Mouse (Mus musculus) forebrain, embryonic 14.5 days (tissue): Measurements from ENCODE around the gene Ccser1. TPM values are rescaled to one million over a fixed set of nuclear protein-coding genes. Genes with fewer than 3 reads are reported as not detected.

Experiments used
- ATAC-seq: fragments of 200-750 bp; cut with Nextera tagmentation; 2 replicates; pipeline ENCODE4 v1.8.0; 2017; ENCODE audit warnings: mild to moderate bottlenecking, moderate library complexity
- DNase-seq: peaks from one replicate; pipeline ENCODE4 v3.0.0-alpha.2; 2015; ENCODE audit warnings: low spot score
- H3K27ac ChIP-seq: fragments of 300-500 bp; sonication (generic); 2 replicates; pipeline ENCODE4 v1.5.1; 2014; ENCODE audit warnings: low read depth, mild to moderate bottlenecking, control low read depth, low read length, moderate library complexity
- H3K27me3 ChIP-seq: fragments of 300-500 bp; sonication (generic); replicated peaks from 2 replicates; pipeline ENCODE4 v1.6.1; 2014; ENCODE audit warnings: low read length, control low read depth, mixed read lengths; ENCODE audit not compliant: control insufficient read depth, insufficient read depth
- H3K36me3 ChIP-seq: fragments of 300-500 bp; sonication (generic); 2 replicates; pipeline ENCODE4 v1.6.1; 2014; ENCODE audit warnings: low read length, control low read depth; ENCODE audit not compliant: control insufficient read depth, insufficient read depth
- H3K4me1 ChIP-seq: fragments of 300-500 bp; sonication (generic); 2 replicates; pipeline ENCODE4 v1.6.1; 2014; ENCODE audit warnings: antibody characterized with exemption, low read length, control low read depth; ENCODE audit not compliant: control insufficient read depth, insufficient read depth
- H3K4me2 ChIP-seq: fragments of 300-500 bp; sonication (generic); 2 replicates; pipeline ENCODE4 v1.6.1; 2014; ENCODE audit warnings: mild to moderate bottlenecking, control low read depth, low read length
- H3K4me3 ChIP-seq: fragments of 300-500 bp; sonication (generic); 2 replicates; pipeline ENCODE4 v1.5.1; 2014; ENCODE audit warnings: low read depth, low read length, control low read depth
- H3K9ac ChIP-seq: fragments of 300-500 bp; sonication (generic); 2 replicates; pipeline ENCODE4 v1.6.1; 2014; ENCODE audit warnings: mild to moderate bottlenecking, low read length, control low read depth, moderate library complexity
- H3K9me3 ChIP-seq: fragments of 300-500 bp; sonication (generic); replicated peaks from 2 replicates; pipeline ENCODE4 v1.6.1; 2016; ENCODE audit warnings: low read length, control low read depth, mixed read lengths; ENCODE audit not compliant: control insufficient read depth
- WGBS: fragments of 180-500 bp; shearing (Covaris S2); extraction: QIAGEN DNeasy Blood & Tissue Kit; methylation state at CpG from one replicate; pipeline ENCODE4 v1.1.7; 2014; 5-methylcytosine and 5-hydroxymethylcytosine counted together
- polyA plus RNA-seq: library from polyadenylated mRNA; unstranded; fragments of >200 nt; fragmentation: Nextera tagmentation; extraction: Ambion mirVana; gene quantifications from 2 replicates; pipeline ENCODE4 v1.2.1, GENCODE M21; 2014

Ccser1 gene
- polyA plus RNA-seq, 1 experiment from 2014 or later = 16.9 TPM

- DNase-seq (no peak), ATAC-seq (no peak)
- Histone ChIP-seq H3K9ac (no peak overlapping the region), H3K27me3 (no peaks in the 10 kb centered on the region), H3K4me3 (no peak overlapping the region), H3K4me1 (no peaks in the 10 kb centered on the region), H3K9me3 (no peaks in the 10 kb centered on the region), H3K36me3 (no peaks in the 10 kb centered on the region), H3K27ac (no peak overlapping the region), H3K4me2 (no peak overlapping the region)
- 31% methylated on average over 1 of the region's 1 CpGs for WGBS
Observed at GRCm38 (mm10) chr6:62221856-62222255, 1041.7 kb downstream of the Ccser1 start.

DNA sequence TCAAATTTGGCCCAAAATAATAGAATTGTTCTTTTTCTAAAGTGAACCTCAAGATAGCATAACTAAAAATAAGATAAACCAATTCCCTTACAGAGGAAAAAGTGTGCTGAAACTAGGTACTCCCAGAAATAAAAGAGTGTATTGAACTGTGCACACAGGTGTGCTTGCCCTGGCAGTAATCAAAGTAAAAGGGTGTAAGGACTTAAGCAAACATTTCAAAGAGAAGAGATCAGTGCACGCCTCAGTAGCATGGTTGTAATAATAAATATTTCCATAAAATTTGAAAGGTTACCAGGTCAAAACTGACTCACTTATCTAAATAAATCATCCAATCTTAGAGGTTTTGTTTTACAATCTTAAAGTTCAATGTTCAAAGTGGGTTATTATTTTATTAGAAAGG is 1083.8 kb downstream of the Ccser1 start:
- 84% methylated on average over 1 of the region's 1 CpGs for WGBS
- Histone ChIP-seq H3K4me1 (no peaks in the 10 kb centered on the region), H3K36me3 (no peaks in the 10 kb centered on the region), H3K9ac (no peak overlapping the region), H3K27ac (no peak overlapping the region), H3K4me3 (no peak overlapping the region), H3K27me3 (no peaks in the 10 kb centered on the region), H3K4me2 (no peak overlapping the region), H3K9me3 (no peaks in the 10 kb centered on the region)
- DNase-seq (no peak), ATAC-seq (no peak)

DNA sequence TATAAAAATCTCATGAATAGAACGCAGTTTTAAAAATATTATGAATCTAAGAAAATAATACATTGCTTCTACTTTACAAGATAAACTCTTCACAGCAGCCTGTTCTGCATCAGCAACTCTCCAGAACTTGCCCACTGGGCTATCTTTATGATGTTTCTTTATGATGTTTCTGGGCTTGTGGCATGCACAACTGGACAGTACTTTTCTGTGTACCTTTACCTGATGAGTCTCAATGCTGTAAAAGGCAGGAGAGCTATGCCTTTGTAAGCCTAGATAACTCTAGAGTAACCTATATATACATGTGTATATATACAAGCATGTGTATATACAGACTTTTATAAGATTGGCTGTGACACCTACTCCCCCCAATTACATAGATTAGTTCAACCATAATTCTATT is 1084.4 kb downstream of the Ccser1 start:
- no peaks in the 10 kb centered on the region for H3K36me3 ChIP-seq
- DNase-seq (no peak), ATAC-seq (no peak)
- H3K9me3 ChIP-seq = no peaks in the 10 kb centered on the region
- H3K4me3 ChIP-seq = no peak overlapping the region
- no peak overlapping the region for H3K9ac ChIP-seq
- H3K4me2 ChIP-seq = no peak overlapping the region
- WGBS = 100% methylated on average over 1 of the region's 1 CpGs
- H3K4me1 ChIP-seq = no peaks in the 10 kb centered on the region
- H3K27ac ChIP-seq = no peak overlapping the region
- no peaks in the 10 kb centered on the region for H3K27me3 ChIP-seq

DNA sequence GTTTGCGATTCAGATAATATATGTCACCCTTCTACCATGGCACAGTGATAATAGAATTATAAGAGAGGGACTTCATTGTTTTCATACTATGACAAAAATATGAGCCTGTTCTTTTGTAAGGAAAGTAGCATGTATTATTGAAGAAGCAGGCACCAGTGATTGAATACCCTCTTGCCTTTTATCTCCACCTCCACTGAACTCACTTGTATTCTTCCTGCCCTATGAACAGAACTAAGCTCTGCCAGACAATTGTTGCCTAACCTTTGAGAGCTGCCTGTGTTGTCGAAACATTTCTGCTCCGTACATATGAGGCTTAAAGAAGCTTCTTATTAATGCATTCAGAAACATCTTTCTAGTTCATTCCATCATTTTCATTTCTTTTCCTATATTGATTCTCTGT is 1101.1 kb downstream of the Ccser1 start:
- Histone ChIP-seq H3K4me2 (no peak overlapping the region), H3K9ac (no peak overlapping the region), H3K4me3 (no peak overlapping the region), H3K27ac (no peak overlapping the region), H3K9me3 (no peaks in the 10 kb centered on the region), H3K4me1 (no peaks in the 10 kb centered on the region), H3K27me3 (no peaks in the 10 kb centered on the region), H3K36me3 (no peaks in the 10 kb centered on the region)
- no peak for DNase-seq
- 75% methylated on average over 3 of the region's 3 CpGs for WGBS
- no peak for ATAC-seq

DNA sequence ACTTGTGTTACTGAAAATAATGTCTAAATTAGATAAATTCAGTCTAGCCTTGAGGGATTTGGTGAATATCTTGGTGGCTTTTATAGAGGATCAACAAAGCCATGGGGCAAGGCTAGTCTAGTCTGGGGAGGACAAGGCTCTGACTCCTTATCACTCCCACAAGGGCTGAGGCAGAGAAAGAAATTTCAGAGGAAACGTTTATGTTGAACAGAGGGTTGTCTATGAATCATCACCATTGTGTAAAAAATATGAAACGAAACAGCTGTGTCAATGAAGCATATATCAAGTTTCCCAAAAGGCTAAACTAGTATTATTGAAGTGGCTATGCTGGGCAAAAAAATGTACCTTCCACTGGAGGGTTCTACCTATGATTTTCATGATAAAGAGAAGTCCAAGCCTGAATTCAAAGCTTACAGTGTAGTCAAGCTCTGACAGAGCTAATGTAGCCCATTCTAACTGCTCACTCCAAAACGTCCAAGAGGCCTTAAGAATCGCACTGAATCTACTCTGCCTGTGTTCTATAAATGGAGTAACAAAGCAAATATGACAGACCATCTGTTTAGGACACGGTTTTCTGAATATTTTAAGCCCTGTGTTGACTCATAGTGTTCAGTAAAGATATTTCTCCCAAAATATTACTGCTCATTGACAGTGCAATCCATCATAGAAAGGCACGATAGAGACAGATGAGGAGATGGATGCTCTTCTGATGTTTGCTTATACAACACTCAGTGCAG is 1121.6 kb downstream of the Ccser1 start:
- ATAC-seq (no peak), DNase-seq (no peak)
- Histone ChIP-seq H3K9me3 (no peaks in the 10 kb centered on the region), H3K36me3 (no peaks in the 10 kb centered on the region), H3K4me2 (no peak overlapping the region), H3K27me3 (no peaks in the 10 kb centered on the region), H3K27ac (no peak overlapping the region), H3K4me1 (no peaks in the 10 kb centered on the region), H3K9ac (no peak overlapping the region), H3K4me3 (no peak overlapping the region)
- 81% methylated on average over 6 of the region's 6 CpGs for WGBS

DNA sequence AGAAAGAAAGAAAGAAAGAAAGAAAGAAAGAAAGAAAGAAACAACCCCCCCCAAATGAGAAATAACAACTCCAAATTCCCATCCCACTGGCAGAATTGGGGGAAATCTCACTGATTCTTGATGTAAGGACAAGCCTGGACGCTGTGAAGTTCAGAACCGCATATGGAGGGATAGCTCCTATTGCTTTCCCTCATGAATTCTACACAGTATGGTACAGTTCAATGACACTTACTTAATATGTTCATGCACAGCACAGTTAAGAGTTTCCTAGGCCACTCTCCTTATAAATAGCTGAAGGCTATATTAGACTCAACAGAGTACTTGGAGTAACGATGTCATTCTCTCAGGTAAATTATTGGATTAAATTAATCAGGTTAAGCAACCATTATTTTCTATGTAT is 1138.5 kb downstream of the Ccser1 start:
- DNase-seq = no peak
- 92% methylated on average over 3 of the region's 3 CpGs for WGBS
- Histone ChIP-seq H3K9ac (no peak overlapping the region), H3K4me2 (no peak overlapping the region), H3K4me3 (no peak overlapping the region), H3K27me3 (no peaks in the 10 kb centered on the region), H3K36me3 (no peaks in the 10 kb centered on the region), H3K27ac (no peak overlapping the region), H3K4me1 (no peaks in the 10 kb centered on the region), H3K9me3 (no peaks in the 10 kb centered on the region)
- ATAC-seq = no peak

GRCm38 (mm10) chr6:62340319-62340718 is 1160.2 kb downstream of the Ccser1 start:
- no peak overlapping the region for H3K9ac ChIP-seq
- no peaks in the 10 kb centered on the region for H3K27me3 ChIP-seq
- H3K9me3 ChIP-seq = no peaks in the 10 kb centered on the region
- WGBS = 75% methylated on average over 3 of the region's 3 CpGs
- no peak overlapping the region for H3K4me3 ChIP-seq
- no peaks in the 10 kb centered on the region for H3K4me1 ChIP-seq
- ATAC-seq = no peak
- no peak overlapping the region for H3K27ac ChIP-seq
- DNase-seq = no peak
- H3K4me2 ChIP-seq = no peak overlapping the region
- no peaks in the 10 kb centered on the region for H3K36me3 ChIP-seq

- Histone ChIP-seq H3K9ac (no peak overlapping the region), H3K4me1 (no peaks in the 10 kb centered on the region), H3K9me3 (no peaks in the 10 kb centered on the region), H3K4me3 (no peak overlapping the region), H3K36me3 (no peaks in the 10 kb centered on the region), H3K27me3 (no peaks in the 10 kb centered on the region), H3K4me2 (no peak overlapping the region), H3K27ac (no peak overlapping the region)
- ATAC-seq (no peak), DNase-seq (no peak)
- WGBS = 92% methylated on average over 2 of the region's 2 CpGs
Observed at GRCm38 (mm10) chr6:62367802-62368201, 1187.7 kb downstream of the Ccser1 start.
